Mouse (Mus musculus): ENCODE results near the gene Lrrc28.
"Not testable (repeated sequence)": the region's sequence is repeated elsewhere in the genome, so short reads cannot be mapped to it uniquely, and the experiment has no call there.

Gene Lrrc28

DNA sequence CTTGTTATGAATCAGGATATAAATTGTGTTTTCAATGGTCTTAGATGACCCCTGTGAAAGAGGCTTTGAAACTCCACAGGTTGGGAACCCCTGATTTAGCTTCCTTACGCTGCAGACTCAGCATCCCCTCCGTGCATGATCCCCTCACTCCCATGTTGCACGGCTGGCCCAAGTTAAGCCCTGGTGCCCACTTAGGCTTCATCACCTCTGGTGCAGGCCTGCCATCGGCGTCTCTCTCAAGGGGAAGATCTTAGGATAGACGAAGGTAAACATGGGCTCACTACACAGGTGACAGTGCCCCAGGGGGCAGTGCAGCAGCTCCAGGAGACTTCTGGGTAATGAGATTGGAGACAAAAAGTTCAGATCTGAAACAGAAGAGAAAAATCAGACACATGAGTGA is 115.7 kb downstream of the Lrrc28 start:
- DNase-seq (ENCODE audit: low spot score in 2 of 2) = no peak

DNA sequence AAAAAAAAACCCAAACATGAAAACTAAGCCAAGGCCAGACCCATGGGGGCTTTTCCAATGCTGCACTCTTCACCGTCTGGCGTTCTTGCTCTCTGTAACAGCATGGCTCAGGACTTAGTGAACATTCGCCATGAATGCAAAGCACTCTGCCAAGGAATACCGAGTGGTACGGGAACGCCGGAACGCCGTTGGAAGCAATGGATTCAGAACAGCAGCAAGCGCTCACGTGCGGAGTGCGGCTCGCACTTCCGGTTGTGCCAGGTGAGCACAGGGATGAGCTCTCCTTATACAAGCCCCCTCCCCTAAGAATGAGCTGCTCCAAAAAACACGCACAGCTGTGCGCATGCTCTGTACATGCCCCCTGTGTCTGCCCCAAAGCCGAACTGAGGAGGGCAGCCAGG is 116.2 kb downstream of the Lrrc28 start:
- DNase-seq (ENCODE audit: low spot score in 2 of 2) = no peak

DNA sequence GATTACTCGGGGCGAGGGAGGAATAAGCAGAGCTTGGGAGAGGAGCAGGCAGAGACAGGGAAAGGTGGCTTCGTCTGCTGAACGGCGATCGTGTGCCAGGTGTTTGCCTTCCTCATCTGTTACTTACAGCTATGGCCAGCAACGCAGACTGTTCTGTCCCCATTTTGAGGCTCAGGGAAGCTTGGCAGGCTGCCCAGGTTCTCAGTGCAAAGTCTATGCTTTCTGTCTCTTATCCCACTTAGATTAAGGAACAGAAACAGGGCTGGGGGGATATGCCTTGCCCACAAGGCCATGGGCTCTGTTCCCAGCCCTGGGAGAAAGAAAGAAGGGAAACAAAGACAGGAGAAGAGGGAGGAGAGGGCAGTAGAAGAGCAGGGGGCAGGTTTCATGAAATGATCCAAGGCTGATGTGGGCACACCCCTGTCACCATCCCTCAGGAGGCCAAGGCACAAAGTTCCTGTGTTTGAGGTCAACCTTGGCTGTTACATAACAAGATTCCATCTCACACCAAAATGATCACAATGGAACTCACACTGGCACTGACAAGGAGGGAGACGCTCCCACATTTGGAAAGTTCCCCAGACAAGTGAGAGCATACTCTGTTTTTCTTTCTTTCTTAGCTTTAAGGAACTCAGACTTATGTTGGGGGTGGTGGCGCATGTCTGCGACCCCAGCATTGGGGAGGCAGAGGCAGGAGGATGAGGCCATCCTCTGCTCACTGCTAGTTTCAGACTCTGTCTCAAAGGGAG is 116.8 kb downstream of the Lrrc28 start:
- DNase-seq (ENCODE audit: low spot score in 2 of 2) = peak in 1 of 2 experiments; percentile 51

DNA sequence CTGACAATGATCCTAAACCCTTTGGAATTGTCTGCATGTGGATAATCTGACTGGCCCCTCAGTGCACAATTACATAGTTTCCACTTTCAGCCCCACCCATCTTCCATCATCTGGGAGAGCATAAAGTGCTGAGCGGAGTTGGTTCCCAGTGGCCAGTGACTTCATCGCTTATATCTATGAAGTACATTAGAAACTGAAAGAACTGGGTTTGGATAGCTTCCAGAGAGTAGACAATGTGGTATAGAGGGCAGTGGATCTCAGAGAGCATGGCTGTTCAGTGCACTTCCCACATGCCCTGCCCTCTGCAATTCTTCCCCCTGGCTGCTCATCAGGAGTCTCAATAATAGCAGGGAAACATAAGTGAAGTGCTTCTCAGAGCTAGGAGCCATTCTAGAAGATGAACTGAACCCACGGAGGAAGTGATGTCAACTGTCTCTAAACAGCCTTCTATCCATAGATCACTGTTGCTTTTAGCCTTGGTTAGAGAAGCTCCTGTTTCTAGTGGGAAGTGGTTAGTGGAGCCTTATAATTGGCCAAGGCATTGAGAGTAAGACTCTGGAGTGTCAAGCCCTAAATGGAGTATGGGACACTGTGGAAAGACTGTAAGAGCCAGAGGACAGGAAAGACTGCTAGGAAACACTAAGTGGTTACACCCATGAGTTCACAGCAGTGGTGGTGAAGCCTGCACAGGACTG is 119.0 kb downstream of the Lrrc28 start:
- no peak for DNase-seq (ENCODE audit: low spot score in 2 of 2)

DNA sequence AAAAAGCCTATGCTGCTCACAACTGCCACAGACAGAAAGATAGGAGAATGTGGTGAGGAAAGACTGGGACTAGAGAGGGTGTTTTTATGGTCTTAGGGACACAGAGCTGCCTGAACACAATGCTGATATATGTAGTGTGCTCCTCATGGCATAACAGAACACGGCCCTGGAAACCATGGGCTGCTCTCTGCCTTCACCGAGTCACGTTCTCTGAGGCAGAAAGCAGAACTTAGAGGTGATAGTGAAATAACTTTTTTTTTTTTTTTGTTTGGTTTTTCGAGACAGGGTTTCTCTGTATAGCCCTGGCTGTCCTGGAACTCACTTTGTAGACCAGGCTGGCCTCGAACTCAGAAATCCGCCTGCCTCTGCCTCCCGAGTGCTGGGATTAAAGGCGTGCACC is 121.0 kb downstream of the Lrrc28 start:
- not testable (repeated sequence) for DNase-seq (ENCODE audit: low spot score in 2 of 2)

DNA sequence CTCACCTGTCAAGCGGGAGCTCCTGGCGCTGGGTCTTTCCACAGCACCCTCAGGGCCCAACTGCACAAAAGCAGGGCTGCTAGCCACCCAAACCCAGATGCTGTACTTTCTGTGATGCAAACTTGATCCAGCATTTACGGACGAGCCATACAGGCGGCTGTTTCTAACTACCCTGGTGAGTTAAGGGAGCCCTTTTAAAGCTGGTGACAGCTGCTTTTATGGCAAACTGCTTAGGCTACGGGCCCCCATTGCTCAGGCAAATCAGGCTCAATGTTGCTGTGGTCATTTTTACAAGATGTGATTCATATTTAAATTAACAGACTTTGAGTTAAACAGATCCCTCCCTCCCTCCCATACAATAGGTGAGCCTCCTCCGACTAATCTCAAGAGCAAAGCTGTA is 121.7 kb downstream of the Lrrc28 start:
- no peak for DNase-seq (ENCODE audit: low spot score in 2 of 2)

DNA sequence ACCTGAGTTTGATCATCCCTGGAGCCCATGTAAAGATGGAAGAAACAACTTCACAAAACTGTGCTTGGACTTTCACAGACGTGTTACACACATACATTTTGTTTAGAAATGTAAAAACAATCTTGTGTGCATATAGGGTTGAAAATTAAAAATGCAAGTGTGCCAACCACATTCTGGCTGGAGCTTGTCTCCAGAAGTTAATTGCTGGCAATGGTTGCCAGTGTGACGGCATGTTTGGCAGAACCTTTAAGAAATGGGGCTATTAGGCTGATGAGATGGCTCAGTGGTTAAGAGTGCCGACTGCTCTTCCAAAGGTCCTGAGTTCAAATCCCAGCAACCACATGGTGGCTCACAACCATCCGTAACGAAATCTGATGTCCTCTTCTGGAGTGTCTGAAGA is 123.3 kb downstream of the Lrrc28 start:
- not testable (repeated sequence) for DNase-seq (ENCODE audit: low spot score in 2 of 2)

DNA sequence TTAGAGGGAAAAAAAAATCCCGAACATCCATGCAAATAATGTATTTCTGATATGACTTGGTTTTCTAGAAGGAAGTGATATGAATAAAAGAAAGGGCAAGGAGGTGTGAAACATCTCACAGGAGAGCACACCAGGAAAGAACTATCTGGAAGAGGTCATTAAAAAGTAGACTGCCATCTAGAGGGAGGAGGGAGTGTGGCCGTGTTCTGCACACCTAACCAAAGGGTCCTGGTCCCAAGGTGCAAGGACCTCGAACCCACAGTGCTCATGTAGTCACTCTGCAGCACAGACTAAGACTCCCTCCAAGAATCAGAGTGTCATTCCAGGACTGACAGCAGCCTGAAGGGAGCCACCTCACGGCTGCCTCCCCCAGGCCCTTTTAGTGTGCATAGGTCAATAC is 124.1 kb downstream of the Lrrc28 start:
- no peak for DNase-seq (ENCODE audit: low spot score in 2 of 2)

DNA sequence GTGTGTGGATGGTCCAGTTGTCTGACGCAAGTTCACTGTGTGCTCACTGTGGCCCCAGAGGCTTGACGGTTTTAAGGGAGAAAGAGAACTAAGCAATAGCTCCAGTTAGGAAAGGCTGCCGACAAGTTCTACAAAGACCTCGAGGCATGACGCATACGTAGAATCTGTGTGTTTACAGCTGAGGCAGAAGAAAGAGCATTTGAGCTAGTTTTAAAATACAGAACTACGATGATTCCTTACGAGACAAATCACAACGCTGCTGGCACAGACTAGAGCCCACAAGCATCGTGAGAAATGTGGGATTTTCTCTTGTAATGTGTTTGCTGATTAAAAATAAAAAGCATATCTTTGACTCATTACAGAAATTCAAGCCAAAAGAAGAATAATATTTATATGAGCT is 125.1 kb downstream of the Lrrc28 start:
- no peak for DNase-seq (ENCODE audit: low spot score in 2 of 2)

DNA sequence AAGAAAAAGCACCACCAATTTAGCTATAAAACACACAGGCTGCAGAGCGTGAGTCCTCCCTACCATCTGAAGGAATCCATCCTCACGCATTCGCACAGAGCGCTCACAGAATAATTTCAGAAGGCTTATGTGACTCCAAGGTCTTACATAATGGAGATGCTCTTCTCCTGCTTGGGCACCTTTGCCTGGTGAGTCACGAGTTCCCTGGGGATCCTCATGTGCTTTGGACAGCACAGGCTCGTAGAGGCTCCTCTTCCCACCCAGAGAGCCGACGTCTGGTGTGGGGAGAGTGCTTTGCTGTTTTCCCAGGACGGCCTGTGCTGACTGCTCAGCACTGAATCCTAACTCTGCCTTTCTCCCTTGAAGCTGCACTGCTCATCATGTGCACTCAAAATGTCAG is 129.4 kb downstream of the Lrrc28 start:
- no peak for DNase-seq (ENCODE audit: low spot score in 2 of 2)

DNA sequence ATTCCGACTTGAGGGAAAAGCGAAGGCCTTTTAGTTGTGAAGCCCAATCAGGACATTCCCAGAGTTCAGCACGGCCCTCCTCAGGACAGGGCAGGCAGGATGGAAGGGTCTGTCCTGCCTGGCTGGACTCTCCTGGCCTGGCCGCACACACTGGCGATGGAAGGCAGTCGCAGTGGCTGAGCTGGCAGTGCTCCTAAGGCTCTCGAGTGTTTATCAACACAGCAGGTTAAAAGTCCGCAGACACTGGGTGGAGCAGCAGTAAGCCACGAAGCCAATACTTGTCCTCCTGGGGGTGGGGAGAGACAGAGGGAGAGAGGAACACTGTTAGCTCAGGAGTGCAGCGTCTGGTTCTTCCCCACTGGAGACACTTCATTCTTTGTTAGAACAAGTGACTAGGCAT is 130.2 kb downstream of the Lrrc28 start:
- DNase-seq (ENCODE audit: low spot score in 2 of 2) = no peak

DNA sequence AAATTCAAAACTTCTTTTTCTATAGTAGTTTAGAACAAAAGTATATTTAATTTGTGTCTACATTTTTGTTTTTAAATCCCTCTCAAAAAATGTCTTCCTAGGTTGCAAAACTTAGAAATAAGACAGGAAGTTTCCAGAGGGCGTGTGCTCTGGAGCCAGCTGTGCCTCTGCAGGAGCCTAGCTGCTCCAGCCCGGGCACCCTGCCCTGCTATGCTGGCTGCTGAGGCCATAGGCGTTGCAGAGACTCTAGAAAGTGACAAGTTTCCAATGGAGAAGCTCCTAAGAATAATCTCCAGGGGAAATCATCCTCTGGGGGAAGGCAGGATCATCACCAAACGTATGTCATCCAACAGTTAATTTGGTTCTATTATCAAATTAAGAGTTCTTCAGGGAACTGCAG is 130.7 kb downstream of the Lrrc28 start:
- DNase-seq (ENCODE audit: low spot score in 2 of 2) = no peak

DNA sequence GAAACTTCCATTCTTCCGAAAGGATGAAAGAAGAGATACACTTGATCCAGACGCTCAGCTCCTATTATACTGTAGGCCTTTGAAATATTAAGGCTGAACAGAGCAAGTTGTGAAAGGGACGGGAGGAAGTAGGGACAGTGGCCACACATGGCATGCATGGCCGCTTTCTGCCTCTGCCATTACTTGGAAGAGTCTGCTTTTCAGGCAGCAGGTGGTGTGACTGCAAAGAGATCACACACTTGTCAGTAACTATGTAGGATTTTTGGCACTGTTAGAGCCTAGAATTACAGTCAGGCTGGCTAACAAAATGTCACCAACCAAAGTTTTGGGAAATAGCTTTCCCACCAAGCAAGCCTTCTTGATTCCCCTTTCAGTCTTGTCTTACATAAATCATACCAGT is 131.4 kb downstream of the Lrrc28 start:
- no peak for DNase-seq (ENCODE audit: low spot score in 2 of 2)

DNA sequence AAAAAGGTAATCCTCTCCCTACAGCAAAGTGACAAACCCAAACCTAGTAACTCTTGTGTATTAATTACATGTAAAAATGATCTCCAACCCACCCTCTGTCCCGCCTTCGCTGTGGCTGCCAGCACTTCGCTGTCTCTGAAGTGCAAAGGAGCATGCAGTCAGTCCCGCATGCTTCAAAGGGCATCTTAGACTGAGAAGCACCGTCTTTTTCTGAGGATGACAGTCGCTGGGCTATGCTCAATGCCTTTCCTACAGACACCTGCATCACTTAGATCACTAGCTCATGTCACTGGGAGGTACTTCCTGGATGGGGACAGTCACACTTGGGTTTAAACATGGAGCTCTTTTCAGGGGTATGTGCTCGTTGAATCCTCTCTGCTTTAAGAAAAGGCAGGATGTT is 133.5 kb downstream of the Lrrc28 start:
- no peak for DNase-seq (ENCODE audit: low spot score in 2 of 2)

DNA sequence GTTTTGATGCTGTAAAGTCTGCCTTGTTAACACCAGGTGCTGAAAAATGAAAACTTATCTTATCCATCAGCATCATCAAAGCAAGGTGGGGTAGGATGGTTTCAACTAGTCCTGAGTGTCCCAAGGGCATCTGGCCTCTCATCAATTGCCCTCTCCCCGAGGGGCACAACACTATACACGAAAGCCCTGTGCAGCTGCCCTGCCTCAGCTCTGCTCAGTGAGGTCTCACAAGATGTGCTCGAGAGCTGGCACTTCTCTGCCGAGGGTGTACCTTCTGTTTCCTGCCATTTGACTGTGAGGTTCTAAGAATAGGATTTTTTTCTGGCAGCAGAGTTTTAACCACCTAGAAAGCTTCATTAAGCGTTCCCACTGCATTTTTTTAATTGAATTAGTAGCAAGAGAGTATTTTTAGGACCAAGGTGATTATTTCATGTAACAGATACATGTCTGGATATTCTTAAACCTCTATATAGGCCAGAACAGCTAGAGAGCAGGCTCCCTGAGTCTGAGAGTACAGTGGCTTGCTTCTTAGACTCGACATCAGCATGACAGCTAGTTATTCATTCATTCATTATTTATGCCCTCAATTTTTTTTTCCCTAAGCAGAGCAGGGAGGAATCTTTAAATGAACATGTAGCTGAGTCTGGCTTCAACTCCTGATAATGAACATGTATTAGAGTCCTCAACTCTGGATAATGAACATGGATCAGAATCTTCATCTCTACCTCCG is 141.6 kb downstream of the Lrrc28 start:
- no peak for DNase-seq (ENCODE audit: low spot score in 2 of 2)

DNA sequence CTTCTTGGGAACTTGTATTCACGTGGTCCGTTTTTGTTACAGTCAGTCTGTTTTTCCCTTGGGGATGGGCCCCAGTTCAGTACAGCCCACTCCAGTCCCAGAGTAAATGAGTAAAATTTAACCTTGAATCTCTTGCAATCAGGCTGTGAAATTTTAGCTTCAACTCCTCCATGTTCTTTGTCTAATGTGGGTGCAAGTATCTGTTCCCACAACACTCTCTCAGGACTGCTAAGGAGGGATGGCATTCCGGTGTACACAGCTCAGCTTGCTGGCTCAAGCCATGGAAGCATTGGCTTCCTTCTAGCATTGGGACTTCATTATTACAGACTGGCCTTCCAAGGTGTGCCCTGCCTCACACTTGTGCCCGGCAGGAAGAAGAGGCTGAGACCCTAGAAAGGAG is 142.4 kb downstream of the Lrrc28 start:
- DNase-seq (ENCODE audit: low spot score in 2 of 2) = no peak

DNA sequence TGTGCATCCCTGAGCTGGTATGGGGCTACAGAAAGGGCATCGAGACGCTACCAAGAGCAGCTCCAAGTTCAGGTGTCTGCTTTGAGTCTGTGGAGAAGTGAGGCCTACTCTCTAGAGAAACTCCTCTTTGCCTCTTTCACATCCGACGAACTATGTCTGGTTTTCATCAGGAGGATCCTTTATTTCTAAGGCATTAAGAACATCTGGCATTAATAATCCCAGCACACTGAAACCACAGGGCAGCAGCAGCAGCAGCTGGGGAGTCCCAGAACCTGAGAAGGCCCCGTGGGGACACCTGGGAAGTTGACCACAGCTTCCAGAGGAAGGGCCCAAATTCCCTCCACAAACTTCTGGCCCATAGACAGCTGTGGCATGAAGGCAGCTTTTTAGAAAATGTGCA is 144.2 kb downstream of the Lrrc28 start:
- DNase-seq (ENCODE audit: low spot score in 2 of 2) = no peak

DNA sequence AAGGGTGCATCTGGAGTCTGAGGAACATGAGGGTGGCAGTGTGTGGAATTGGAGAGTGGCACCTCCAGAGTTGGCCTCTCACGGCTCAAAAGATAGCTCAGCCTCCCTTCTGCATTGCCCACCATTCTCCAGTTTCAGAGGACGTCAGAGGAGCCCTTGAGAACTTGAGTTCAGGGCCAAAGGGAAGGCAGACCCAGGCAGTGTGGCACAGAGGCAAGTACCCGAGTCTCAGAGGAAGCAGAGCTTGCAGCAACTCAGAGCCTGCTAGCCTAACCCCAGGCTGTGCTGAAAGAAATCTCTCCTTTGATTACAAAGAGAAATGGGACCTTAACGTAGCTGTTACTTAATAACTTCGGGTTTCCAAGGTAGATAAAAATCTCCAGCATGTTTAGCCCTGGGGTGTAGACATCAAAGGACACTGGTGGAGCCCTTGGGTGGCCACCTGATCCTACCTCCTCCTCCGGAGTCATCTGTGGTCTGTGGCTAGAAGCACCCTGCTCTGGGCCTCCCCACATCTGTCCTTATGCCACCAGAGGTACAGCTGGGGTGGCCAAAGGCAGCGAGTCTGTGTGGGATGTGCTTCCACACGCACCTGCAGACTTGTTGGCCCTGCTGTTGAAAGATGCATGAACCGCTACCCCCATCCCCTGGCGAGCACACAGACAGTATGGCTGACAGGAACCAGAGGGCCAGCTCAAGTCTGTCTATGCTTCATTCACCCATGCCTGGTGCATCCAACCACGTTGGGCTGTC is 144.8 kb downstream of the Lrrc28 start:
- DNase-seq (ENCODE audit: low spot score in 2 of 2) = no peak

DNA sequence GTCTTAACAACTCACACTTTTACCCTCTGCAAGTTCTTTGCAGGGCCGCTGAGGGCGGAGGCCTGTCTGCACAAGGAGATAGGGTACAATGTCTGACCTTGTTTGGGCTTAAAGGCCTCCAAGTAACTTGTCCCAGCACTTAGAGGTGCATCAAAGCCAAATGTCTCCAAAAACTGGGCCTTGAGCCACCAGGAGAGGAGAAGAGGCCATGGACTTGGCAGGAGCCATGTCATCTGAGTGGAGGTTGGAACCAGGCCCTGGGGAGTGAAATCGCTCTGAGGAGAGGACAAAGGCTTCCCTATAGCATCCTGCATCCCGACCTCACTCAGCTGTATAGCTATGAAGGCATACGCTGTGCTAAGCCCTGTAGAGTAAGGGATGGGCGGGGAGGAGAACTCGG is 145.6 kb downstream of the Lrrc28 start:
- peak in 1 of 2 experiments; percentile 46 for DNase-seq (ENCODE audit: low spot score in 2 of 2)

DNA sequence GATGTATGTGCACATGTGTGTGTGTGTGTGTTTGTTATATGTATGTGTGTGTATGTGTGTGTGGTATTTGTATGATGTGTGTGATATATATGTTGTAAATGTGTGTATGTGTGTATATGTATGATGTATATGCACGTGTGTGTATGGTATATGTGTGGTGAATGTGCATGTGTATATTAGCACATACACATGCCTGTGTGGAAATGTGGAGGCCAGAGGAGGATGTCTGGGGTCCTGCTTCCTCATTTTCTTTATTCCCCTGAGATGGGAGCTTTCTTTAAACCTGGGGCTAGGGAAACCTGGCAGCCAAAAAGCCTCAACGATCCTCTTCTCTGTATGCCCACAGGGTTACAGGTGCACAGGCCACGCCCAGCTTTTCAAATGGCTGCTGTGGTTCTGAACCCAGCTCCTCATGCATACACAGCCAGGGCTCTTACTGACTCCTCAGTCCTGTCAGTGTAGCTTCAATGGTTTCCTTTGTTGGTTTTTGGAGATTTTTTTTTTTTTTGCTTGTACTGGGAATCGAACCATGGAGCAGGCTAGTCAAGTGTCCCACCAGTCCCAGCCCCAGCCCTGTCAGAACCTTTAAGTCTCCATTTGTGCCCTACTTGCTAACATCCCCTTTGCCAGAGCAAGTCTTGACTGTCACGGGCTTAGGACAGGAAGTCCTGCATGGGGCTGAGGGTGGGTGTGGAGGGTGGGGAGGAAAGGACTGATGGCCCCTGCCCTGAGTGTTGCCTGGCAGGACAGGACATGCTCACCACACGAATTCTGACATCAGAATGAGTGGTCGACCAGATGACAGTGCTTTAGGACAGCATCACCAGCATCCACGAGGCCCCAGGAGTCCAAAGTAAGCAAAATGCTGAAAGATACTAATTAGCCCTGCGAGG is 151.0 kb downstream of the Lrrc28 start:
- DNase-seq (ENCODE audit: low spot score in 2 of 2) = no peak

DNA sequence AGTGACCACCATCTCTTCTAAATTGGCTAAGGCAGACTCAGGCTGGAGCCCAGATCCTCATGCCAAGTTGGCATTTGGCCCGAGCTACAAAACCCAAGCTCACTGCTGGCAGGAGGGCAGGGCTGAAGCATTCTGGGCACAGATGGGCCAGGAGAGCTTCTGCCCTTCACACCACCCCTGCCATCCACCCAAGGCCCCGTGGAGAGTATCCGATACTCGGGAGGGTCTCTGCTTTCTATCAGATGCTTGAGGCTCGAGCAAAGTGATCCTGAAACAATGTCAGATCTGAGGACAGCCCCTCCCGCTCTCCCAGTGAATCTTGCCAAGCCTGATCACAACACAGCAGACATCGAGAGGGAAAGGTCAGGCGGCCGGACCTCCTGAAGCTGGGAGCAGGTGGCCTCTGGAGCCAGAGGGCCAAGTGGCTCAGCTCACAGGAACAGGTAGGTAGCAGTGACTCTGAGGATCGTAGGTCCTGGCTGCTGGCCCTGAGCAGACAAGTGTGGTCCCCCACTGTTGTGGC is 157.1 kb downstream of the Lrrc28 start:
- no peak for DNase-seq (ENCODE audit: low spot score in 2 of 2)

Measured in urinary bladder, postnatal 4 days (tissue).